Mouse (Mus musculus): ENCODE measurements around the gene Bbs9.

Gene Bbs9

GRCm38 (mm10) chr9:22640683-22641431, 165.3 kb downstream of the Bbs9 start:
- DNase-seq = no peak

GRCm38 (mm10) chr9:22645844-22646390, 170.4 kb downstream of the Bbs9 start:
- DNase-seq = no peak

- DNase-seq = no peak
Observed at GRCm38 (mm10) chr9:22646461-22646860, 170.9 kb downstream of the Bbs9 start.

- no peak for DNase-seq
Observed at GRCm38 (mm10) chr9:22648163-22648562, 172.6 kb downstream of the Bbs9 start.

GRCm38 (mm10) chr9:22649606-22650005, 174.1 kb downstream of the Bbs9 start:
- DNase-seq = no peak

GRCm38 (mm10) chr9:22650781-22651180, 175.3 kb downstream of the Bbs9 start:
- DNase-seq = no peak

- DNase-seq = no peak
Observed at GRCm38 (mm10) chr9:22651619-22652018, 176.1 kb downstream of the Bbs9 start.

GRCm38 (mm10) chr9:22654726-22655393, 179.3 kb downstream of the Bbs9 start:
- no peak for DNase-seq

- no peak for DNase-seq
Observed at GRCm38 (mm10) chr9:22657216-22657615, 181.7 kb downstream of the Bbs9 start.

- DNase-seq = no peak
Observed at GRCm38 (mm10) chr9:22665155-22665554, 189.6 kb downstream of the Bbs9 start.

GRCm38 (mm10) chr9:22672937-22673336, 197.4 kb downstream of the Bbs9 start:
- no peak for DNase-seq

- no peak for DNase-seq
Observed at GRCm38 (mm10) chr9:22677132-22677829, 201.8 kb downstream of the Bbs9 start.

GRCm38 (mm10) chr9:22677997-22678396, 202.5 kb downstream of the Bbs9 start:
- no peak for DNase-seq

- no peak for DNase-seq
Observed at GRCm38 (mm10) chr9:22678496-22678895, 203.0 kb downstream of the Bbs9 start.

- no peak for DNase-seq
Observed at GRCm38 (mm10) chr9:22679485-22679884, 204.0 kb downstream of the Bbs9 start.

- DNase-seq = no peak
Observed at GRCm38 (mm10) chr9:22680031-22680430, 204.5 kb downstream of the Bbs9 start.

GRCm38 (mm10) chr9:22680484-22680883, 205.0 kb downstream of the Bbs9 start:
- no peak for DNase-seq

GRCm38 (mm10) chr9:22683786-22684185, 208.3 kb downstream of the Bbs9 start:
- DNase-seq = no peak

GRCm38 (mm10) chr9:22686765-22687472, 211.4 kb downstream of the Bbs9 start:
- no peak for DNase-seq

GRCm38 (mm10) chr9:22690234-22690633, 214.7 kb downstream of the Bbs9 start:
- DNase-seq = no peak

GRCm38 (mm10) chr9:22695392-22695791, 219.9 kb downstream of the Bbs9 start:
- no peak for DNase-seq

GRCm38 (mm10) chr9:22696809-22697374, 221.4 kb downstream of the Bbs9 start:
- DNase-seq = no peak

GRCm38 (mm10) chr9:22697811-22698210, 222.3 kb downstream of the Bbs9 start:
- DNase-seq = no peak
